Mouse (Mus musculus) right cerebral cortex, postnatal 10 days (tissue): ENCODE data around the gene Fshr.
"Not testable (repeated sequence)": the region's sequence is repeated elsewhere in the genome, so short reads cannot be mapped to it uniquely, and the experiment has no call there.

ENCODE experiments used
- DNase-seq, 2 experiments: peaks; one replicate each; pipeline ENCODE4 v3.0.0; 2021; ENCODE audit warnings: low spot score in 2 of 2

Fshr gene

GRCm38 (mm10) chr17:89200575-89200974 lies at the start of gene Fshr:
Fshr (minus strand) TSS chr17:89200675.
- no peak for DNase-seq

GRCm38 (mm10) chr17:89202181-89202580 lies 1.7 kb upstream of the Fshr start:
- no peak for DNase-seq

- DNase-seq, result no peak
Observed at GRCm38 (mm10) chr17:89173545-89173944, 26.9 kb downstream of the Fshr start.

DNA sequence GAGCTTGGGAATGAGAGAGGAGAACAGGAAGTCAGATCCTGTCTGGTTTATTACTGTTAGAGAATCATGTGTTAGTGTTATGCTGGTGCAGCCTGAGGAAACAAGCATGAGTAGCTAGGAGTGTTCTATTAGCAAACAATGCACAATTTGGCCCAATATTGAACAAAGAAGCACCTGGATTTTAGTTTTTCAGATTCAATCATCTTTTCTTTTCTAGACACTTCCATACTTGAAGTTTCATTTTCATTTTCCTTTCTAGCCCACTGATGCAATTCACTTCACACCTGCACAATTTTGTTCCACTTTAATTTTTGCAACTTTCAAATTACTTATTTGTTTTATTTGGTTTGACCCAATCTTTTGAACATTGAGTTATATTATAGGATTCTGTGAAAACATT lies 35.7 kb downstream of the Fshr start:
- no peak for DNase-seq

DNA sequence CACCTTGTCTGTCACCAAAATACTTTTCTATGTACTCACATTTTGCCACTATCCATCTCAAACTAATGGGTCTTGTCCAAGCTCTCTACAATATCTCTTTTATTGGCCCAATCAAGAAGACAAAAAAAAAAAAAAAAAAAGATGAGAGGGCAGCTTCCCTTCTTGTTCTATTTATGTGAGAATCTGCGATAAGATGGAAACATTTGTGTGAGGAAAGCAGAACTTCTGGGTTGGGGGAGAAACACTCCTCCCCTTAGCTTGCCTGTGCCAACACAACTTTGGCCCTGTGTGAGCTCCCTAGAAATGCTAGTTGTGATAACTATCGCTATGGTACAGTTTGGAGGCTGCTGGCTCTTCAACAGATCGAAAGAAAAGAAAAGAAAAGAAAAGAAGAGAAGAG lies 38.0 kb downstream of the Fshr start:
- no peak for DNase-seq

GRCm38 (mm10) chr17:89159343-89159742 lies 41.1 kb downstream of the Fshr start:
- DNase-seq, result not testable (repeated sequence)

- DNase-seq, result no peak
Observed at GRCm38 (mm10) chr17:89144806-89145205, 55.7 kb downstream of the Fshr start.

- no peak for DNase-seq
Observed at GRCm38 (mm10) chr17:89120023-89120422, 80.5 kb downstream of the Fshr start.

GRCm38 (mm10) chr17:89119250-89119649 lies 81.2 kb downstream of the Fshr start:
- DNase-seq, result no peak

- no peak for DNase-seq
Observed at GRCm38 (mm10) chr17:89113944-89114343, 86.5 kb downstream of the Fshr start.

- DNase-seq, result no peak
Observed at GRCm38 (mm10) chr17:89100719-89101350, 99.6 kb downstream of the Fshr start.

DNA sequence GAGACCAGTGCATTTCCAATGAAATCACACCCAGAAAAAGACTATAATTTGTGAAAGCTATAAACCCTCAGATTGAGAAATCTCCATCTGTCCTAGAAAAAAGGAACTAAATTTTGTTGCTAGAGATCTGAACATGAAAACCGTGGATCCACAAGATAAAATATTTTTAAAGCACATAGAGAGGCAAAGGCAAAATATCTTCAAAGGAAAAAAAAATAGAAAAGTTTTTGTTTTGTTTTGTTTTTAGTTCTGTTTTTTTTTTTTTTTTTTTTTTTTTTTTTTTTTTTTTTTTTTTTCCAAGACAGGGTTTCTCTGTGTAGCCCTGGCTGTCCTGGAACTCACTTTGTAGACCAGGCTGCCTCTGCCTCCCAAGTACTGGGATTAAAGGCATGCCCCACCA lies 100.7 kb downstream of the Fshr start:
- DNase-seq, result not testable (repeated sequence)

GRCm38 (mm10) chr17:89089692-89090475 lies 110.6 kb downstream of the Fshr start:
- peak; percentile 33 to 55 for DNase-seq

DNA sequence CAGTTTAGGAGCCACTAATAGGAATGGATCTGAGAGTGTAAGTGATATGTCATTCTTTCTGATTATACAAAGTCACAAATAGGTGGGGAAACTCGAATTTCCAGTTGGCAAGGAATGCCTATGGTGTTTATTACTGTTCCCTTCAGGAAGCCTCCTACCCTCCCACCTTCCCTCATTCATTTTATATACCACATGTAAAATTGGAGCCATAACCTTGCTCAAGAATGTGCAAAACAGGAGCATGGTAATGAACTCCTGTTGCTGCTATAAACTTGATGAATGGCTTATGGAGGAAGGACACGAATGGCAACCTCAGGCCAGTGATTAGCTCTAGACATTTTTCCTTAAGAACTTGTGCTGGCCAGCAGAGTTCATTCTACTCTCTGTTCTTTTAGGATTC lies 117.6 kb downstream of the Fshr start:
- DNase-seq, result no peak

DNA sequence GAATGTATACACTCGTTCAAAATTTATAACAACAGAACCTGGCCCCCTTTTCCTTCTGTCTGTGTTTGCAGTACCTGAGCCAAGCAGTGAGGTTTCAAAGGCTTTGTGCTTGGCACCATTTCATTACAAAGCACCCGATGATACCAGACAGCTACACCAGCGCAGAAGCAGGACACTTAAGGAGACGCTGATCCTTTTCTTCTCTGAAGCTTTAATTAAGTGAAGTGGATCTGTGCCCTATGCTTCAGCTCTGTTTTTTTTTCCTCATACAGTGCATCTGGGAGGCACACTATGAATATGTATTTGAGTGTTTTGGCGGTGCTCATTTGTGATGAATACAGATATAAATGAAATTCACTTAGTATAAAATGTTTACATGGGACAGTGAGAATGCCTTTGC lies 120.8 kb downstream of the Fshr start:
- no peak for DNase-seq

DNA sequence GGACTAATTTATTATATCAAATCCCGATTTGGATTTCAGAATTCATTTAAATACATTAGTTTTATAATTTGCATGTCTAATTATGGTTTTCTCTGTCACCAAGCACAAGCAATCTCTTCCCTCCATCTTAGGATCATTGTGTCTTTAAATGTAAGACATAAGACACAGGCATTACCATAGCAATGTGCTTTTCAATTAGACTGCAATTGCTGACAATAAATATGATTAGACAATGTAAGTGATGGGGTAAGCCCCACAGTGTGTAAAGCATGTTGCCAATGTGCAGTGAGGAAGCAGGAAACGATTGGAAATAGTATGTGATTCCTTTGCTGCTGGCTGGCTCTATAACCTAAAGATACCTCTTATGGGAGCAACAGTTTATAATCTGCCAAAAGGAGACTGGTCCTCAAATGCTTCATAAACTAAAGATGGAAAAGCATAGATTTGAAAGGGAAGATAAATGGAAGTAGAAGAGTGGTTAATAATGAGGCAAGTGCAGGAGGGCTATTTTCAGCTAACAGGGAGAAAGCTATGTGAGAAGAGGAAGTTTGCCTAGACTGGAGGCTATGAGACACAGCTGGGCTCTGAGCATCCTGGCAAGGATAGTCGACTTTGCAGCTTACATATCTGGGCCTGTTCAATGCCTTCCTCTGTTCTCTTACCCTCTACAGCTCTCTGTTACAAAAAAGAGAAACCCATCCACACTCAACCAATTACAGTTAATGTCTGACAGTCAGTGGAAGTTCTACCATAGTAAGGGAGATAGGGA lies 136.0 kb downstream of the Fshr start:
- DNase-seq, result peak; percentile 26 to 39

DNA sequence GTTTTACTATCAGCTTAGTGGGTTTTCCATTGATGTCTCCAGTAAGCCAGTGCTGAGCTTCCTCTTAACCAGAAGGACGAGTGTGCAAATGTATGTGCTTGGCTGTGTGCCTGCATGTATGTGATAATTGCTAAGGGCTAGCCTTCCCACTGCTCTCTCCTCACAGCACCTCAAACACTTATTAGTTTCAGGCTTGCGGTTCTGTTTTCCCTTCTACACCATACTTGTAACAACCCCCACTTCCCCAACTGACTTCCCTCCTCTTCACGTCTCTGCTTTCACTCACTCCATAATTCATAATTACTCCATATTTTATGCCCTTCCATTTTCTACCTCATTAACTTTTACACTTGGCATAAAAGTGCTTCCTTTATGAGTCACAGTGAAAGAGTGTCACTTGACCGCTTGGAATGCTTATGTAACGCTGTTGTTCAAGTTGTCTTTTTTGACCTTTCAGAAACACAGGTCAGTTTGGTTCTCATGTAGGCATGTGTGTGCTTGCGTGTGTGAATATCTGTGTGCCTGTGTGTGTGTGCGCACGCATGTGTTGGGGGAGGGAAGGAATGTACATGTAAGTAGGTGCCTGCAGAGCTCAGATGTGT lies 138.0 kb downstream of the Fshr start:
- no peak for DNase-seq

DNA sequence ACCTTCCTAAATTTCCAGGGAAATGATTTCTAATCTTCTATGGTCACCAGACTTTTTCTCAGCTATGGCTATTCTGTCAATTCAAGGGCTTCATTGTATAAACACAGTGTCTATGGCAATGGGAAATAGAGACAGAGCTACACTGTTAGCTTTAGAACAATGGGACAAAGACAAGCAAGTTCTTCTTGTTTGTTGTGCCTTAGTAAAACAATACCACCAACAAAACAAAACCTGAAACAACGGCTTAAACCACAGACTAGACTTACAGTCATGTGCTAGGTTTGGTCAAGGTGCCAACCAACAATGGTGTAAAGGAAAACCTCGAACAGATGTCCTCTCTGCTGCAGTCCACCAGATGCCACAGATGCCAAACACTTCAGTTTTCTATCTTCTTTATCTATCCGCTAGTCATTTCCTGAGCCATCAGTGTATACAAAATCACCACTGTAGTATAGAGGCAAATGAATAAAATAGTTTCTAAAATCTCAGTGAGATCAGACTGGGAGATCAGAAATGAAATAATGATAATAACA lies 149.4 kb downstream of the Fshr start:
- no peak for DNase-seq

GRCm38 (mm10) chr17:89049071-89049470 lies 151.4 kb downstream of the Fshr start:
- no peak for DNase-seq

GRCm38 (mm10) chr17:89046016-89046415 lies 154.5 kb downstream of the Fshr start:
- DNase-seq, result no peak

DNA sequence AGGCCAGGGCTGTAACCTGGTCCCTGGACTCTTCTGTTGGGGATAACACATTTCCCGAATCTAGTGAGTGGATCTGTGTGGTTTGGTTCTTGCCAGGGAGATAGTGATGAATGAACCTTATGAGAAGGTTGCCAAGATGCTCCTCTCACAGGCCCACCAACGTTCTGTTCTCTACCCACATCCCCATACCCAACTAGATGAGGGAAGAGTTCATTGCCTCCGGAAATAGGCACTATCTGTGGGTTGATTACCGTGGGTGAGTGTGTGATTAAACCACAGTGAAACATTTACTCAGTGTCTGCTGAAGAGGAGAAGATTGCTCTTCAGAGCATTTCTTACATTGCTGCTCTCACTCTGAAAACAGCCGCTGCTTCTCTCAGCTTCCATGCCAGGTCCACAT lies 163.8 kb downstream of the Fshr start:
- no peak for DNase-seq

- no peak for DNase-seq
Observed at GRCm38 (mm10) chr17:89036049-89036448, 164.4 kb downstream of the Fshr start.
